Mouse (Mus musculus) brain, embryonic 14.5 days (tissue): ENCODE data around the gene Saa2.

Source experiments
- CTCF ChIP-seq: fragments of 200-500 bp; IDR thresholded peaks from 2 replicates; pipeline ENCODE4 v1.5.1; 2012; ENCODE audit warnings: inconsistent platforms, mild to moderate bottlenecking, moderate library complexity, borderline replicate concordance; ENCODE audit not compliant: insufficient read depth, insufficient read length; ENCODE audit errors: extremely low read depth
- POLR2A ChIP-seq: fragments of 200-500 bp; IDR thresholded peaks from 2 replicates; pipeline ENCODE4 v1.6.1; 2012; ENCODE audit warnings: mild to moderate bottlenecking, inconsistent platforms, borderline replicate concordance; ENCODE audit not compliant: poor library complexity, insufficient read depth, insufficient read length, severe bottlenecking; ENCODE audit errors: extremely low read depth

GRCm38 (mm10) chr7:46761049-46761795 is 9.6 kb downstream of the Saa2 start:
- TF ChIP-seq CTCF (no peak), POLR2A (no peak)
